In genomic region chr5:144154528-144154927, GRCm38 (mm10) we compare ENCODE assay signal across 9 mouse cellular contexts. TPM values are rescaled to one million over a fixed set of nuclear protein-coding genes. Genes with fewer than 3 reads are reported as not detected.
A peak's percentile ranks its signal among the peaks of the same experiment; 100 is the strongest.
DNase-seq lines count a peak whose midpoint lies in the region; ATAC-seq and TF ChIP-seq lines count a peak whose summit lies in the region.
"Had no signal": no experiment of that assay in that cellular context is flagged by ENCODE, and none has a peak within 500 bp of the region (broad histone marks: within the 10 kb centered on the region; RNA-seq: fewer than 3 reads in every experiment).

No protein-coding gene starts in this region.

- no peak overlapping the region for H3K9ac ChIP-seq in hindbrain, embryonic 11.5 days (ENCODE audit: low read depth, low read length)
- no peak overlapping the region for H3K9ac ChIP-seq in hindbrain, embryonic 12.5 days
- H3K9ac ChIP-seq in stomach, postnatal 0 days (ENCODE audit: low read length) = no peak overlapping the region; the same call in 1 of the 2 replicates
- H3K9ac ChIP-seq: neural tube, embryonic 12.5 days had no signal

- intact Hi-C loops in gastrocnemius, adult 2 months (cut with DNase I) = loop anchor here (1.0 kb wide), 1 partner anchor 55 kb away; no protein-coding TSS in a partner anchor

- no peak overlapping the region for H3K27ac ChIP-seq in hindbrain, embryonic 11.5 days (ENCODE audit: low read depth, low read length)
- no peak overlapping the region for H3K27ac ChIP-seq in hindbrain, embryonic 12.5 days
- H3K27ac ChIP-seq in cerebellum, adult 2 months (ENCODE audit: insufficient read depth, low read length) = no peak overlapping the region
- H3K27ac ChIP-seq in gastrocnemius, adult 2 months = no peak overlapping the region
- H3K27ac ChIP-seq in stomach, postnatal 0 days (replicated peaks) = no peak overlapping the region
- H3K27ac ChIP-seq: neural tube, embryonic 12.5 days had no signal

- H3K36me3 ChIP-seq in hindbrain, embryonic 11.5 days (ENCODE audit: control insufficient read depth, insufficient read depth, low read length) = no peaks in the 10 kb centered on the region
- H3K36me3 ChIP-seq in hindbrain, embryonic 12.5 days = peaks cover 38% of the 10 kb centered on the region
- peaks cover 92% of the 10 kb centered on the region for H3K36me3 ChIP-seq in G1E (replicated peaks)
- H3K36me3 ChIP-seq in stomach, postnatal 0 days (ENCODE audit: control insufficient read depth, insufficient read depth, low read length) = peaks cover 8% of the 10 kb centered on the region; the same call in 1 of the 2 replicates

- TF ChIP-seq POLR2A in cerebellum, adult 2 months (IDR thresholded peaks at IDR 0.05; ENCODE audit: borderline replicate concordance, insufficient read depth, low read length) = no peak

- H3K4me1 ChIP-seq in hindbrain, embryonic 11.5 days (replicated peaks; ENCODE audit: control insufficient read depth, insufficient read depth, low read length) = no peaks in the 10 kb centered on the region
- H3K4me1 ChIP-seq in hindbrain, embryonic 12.5 days = no peaks in the 10 kb centered on the region
- no peaks in the 10 kb centered on the region; the same call in 1 of the 2 replicates for H3K4me1 ChIP-seq in G1E (ENCODE audit: insufficient read depth, low read depth, low read length)
- 0 out of 2 replicates have a peak, but pooled peaks cover 3% of the 10 kb centered on the region for H3K4me1 ChIP-seq in cerebellum, adult 2 months (ENCODE audit: control insufficient read depth, insufficient read depth, low read length)
- H3K4me1 ChIP-seq in stomach, postnatal 0 days (replicated peaks; ENCODE audit: control insufficient read depth, insufficient read depth) = peaks cover 2% of the 10 kb centered on the region; the same call in 1 of the 2 replicates
- H3K4me1 ChIP-seq: neural tube, embryonic 12.5 days had no signal

- 36% methylated on average over 7 of the region's 7 CpGs for WGBS in hindbrain, embryonic 11.5 days
- WGBS in hindbrain, embryonic 12.5 days = 41% methylated on average over 7 of the region's 7 CpGs
- WGBS in cerebellum, adult 2 months = 15% methylated on average over 7 of the region's 7 CpGs
- WGBS in stomach, postnatal 0 days = 25% methylated on average over 7 of the region's 7 CpGs

- TF ChIP-seq CTCF in G1E (IDR thresholded peaks at IDR 0.05; ENCODE audit: low read depth, low read length) = peak; percentile 16; the same call in 1 of the 2 replicates
- peak; percentile 71 for TF ChIP-seq CTCF in cerebellum, adult 2 months (IDR thresholded peaks at IDR 0.05; ENCODE audit: borderline replicate concordance, insufficient read depth, low read depth, low read length)
- TF ChIP-seq CTCF in gastrocnemius, adult 2 months (IDR thresholded peaks at IDR 0.05) = peak; percentile 90
- peak; percentile 89 for TF ChIP-seq CTCF in stomach, postnatal 0 days (IDR thresholded peaks at IDR 0.05; ENCODE audit: low read depth)

- no peaks in the 10 kb centered on the region for H3K27me3 ChIP-seq in hindbrain, embryonic 11.5 days (ENCODE audit: control insufficient read depth, insufficient read depth, low read length)
- no peaks in the 10 kb centered on the region for H3K27me3 ChIP-seq in hindbrain, embryonic 12.5 days
- no peaks in the 10 kb centered on the region for H3K27me3 ChIP-seq in G1E (ENCODE audit: insufficient read depth, low read length)
- no peaks in the 10 kb centered on the region for H3K27me3 ChIP-seq in cerebellum, adult 2 months (ENCODE audit: control insufficient read depth, insufficient read depth, low read length)
- no peaks in the 10 kb centered on the region for H3K27me3 ChIP-seq in stomach, postnatal 0 days (ENCODE audit: control insufficient read depth, insufficient read depth, low read length)
- H3K27me3 ChIP-seq: neural tube, embryonic 12.5 days had no signal

- no peak for TF ChIP-seq EP300 in stomach, postnatal 0 days (optimal IDR thresholded peaks at IDR 0.05)

- no peak overlapping the region for H3K4me2 ChIP-seq in hindbrain, embryonic 11.5 days (replicated peaks; ENCODE audit: low read depth, low read length)
- H3K4me2 ChIP-seq in hindbrain, embryonic 12.5 days (replicated peaks) = no peak overlapping the region
- H3K4me2 ChIP-seq in stomach, postnatal 0 days (replicated peaks; ENCODE audit: low read depth) = no peak overlapping the region
- H3K4me2 ChIP-seq: neural tube, embryonic 12.5 days had no signal

- no peak for ATAC-seq in hindbrain, embryonic 11.5 days (ENCODE audit: low FRiP score)
- no peak for ATAC-seq in hindbrain, embryonic 12.5 days (ENCODE audit: low FRiP score)
- no peak for ATAC-seq in G1E (ENCODE audit: extremely low read depth, insufficient number of reproducible peaks, low FRiP score, poor library complexity, severe bottlenecking)
- peak; percentile 90 for ATAC-seq in megakaryocyte progenitor cell, adult 5-6 weeks (replicated peaks; ENCODE audit: poor library complexity)
- no peak for ATAC-seq in stomach, postnatal 0 days (ENCODE audit: low FRiP score, low TSS enrichment)

- H3K9me3 ChIP-seq in hindbrain, embryonic 11.5 days (ENCODE audit: control insufficient read depth, low read length) = no peaks in the 10 kb centered on the region
- no peaks in the 10 kb centered on the region for H3K9me3 ChIP-seq in hindbrain, embryonic 12.5 days (replicated peaks)
- H3K9me3 ChIP-seq in G1E (replicated peaks) = no peaks in the 10 kb centered on the region
- H3K9me3 ChIP-seq in stomach, postnatal 0 days (ENCODE audit: control insufficient read depth, low read length) = no peaks in the 10 kb centered on the region
- H3K9me3 ChIP-seq: neural tube, embryonic 12.5 days had no signal

- DNase-seq in hindbrain, embryonic 11.5 days (ENCODE audit: low spot score) = peak; percentile 79
- DNase-seq in G1E (ENCODE audit: low spot score) = peak; percentile 18
- DNase-seq in cerebellum, adult 2 months = peak; percentile 63 to 72
- peak; percentile 63 for DNase-seq in gastrocnemius, adult 2 months
- DNase-seq in layer of hippocampus, adult 9-11 months = peak; percentile 54
- DNase-seq in stomach, postnatal 0 days (ENCODE audit: low spot score) = peak; percentile 69

- no peak overlapping the region for H3K4me3 ChIP-seq in hindbrain, embryonic 11.5 days (ENCODE audit: low read depth, low read length)
- H3K4me3 ChIP-seq in hindbrain, embryonic 12.5 days = no peak overlapping the region
- no peak overlapping the region for H3K4me3 ChIP-seq in G1E (ENCODE audit: low read depth, low read length)
- H3K4me3 ChIP-seq in cerebellum, adult 2 months (replicated peaks; ENCODE audit: insufficient read depth, low read depth, low read length) = no peak overlapping the region
- no peak overlapping the region for H3K4me3 ChIP-seq in gastrocnemius, adult 2 months
- H3K4me3 ChIP-seq in stomach, postnatal 0 days (ENCODE audit: low read depth, low read length) = no peak overlapping the region
- H3K4me3 ChIP-seq: neural tube, embryonic 12.5 days had no signal

RNA-seq across cellular contexts. Expression of gene Bhlha15, which starts 35.6 kb away (rescaled TPM):
- 0.04 and 0.15 TPM in 2 replicates for polyA plus RNA-seq in hindbrain, embryonic 11.5 days (2014; fragmentation: Nextera tagmentation; extraction: Ambion mirVana)
- 0.08 TPM in 2 replicates for polyA plus RNA-seq in hindbrain, embryonic 12.5 days (2016; fragmentation: Nextera tagmentation; extraction: Ambion mirVana)
- total RNA-seq in G1E (2014; fragmentation: Nextera tagmentation) (3.2 and 3.5 TPM in 2 replicates), G1E (2017) (0.35 and 0.44 TPM in 2 replicates)
- polyA plus RNA-seq in G1E (2012) = 1.4 and 1.5 TPM in 2 replicates
- 0.14 and 0.15 TPM in 2 replicates for polyA plus RNA-seq in cerebellum, adult 2 months (2012; rRNA removed)
- total RNA-seq in gastrocnemius, adult 2 months (2021) = not detected
- 1.3 and 2.4 TPM in 2 replicates for total RNA-seq in megakaryocyte progenitor cell, adult 5-6 weeks (2015)
- total RNA-seq in megakaryocyte progenitor cell, adult 5-6 weeks (2017) = 1.5 TPM in 2 replicates
- 9.2 and 11.6 TPM in 2 replicates for polyA plus RNA-seq in stomach, postnatal 0 days (2015; fragmentation: Nextera tagmentation; extraction: Ambion mirVana)

RNA-seq across cellular contexts. Expression of gene Lmtk2, which starts 54.3 kb away (rescaled TPM):
- polyA plus RNA-seq in hindbrain, embryonic 11.5 days (2014; fragmentation: Nextera tagmentation; extraction: Ambion mirVana) = 5.6 and 5.8 TPM in 2 replicates
- polyA plus RNA-seq in hindbrain, embryonic 12.5 days (2016; fragmentation: Nextera tagmentation; extraction: Ambion mirVana) = 8.5 and 10.1 TPM in 2 replicates
- 26.1 and 29.0 TPM in 2 replicates for total RNA-seq in G1E (2014; fragmentation: Nextera tagmentation)
- 10.6 and 11.7 TPM in 2 replicates for total RNA-seq in G1E (2017)
- 8.5 and 9.3 TPM in 2 replicates for polyA plus RNA-seq in G1E (2012)
- polyA plus RNA-seq in cerebellum, adult 2 months (2012; rRNA removed) = 37.9 and 38.8 TPM in 2 replicates
- total RNA-seq in gastrocnemius, adult 2 months (2021) = 10 to 100 TPM; 24.7 to 25.0 TPM
- total RNA-seq in megakaryocyte progenitor cell, adult 5-6 weeks (2015) = 8.2 and 9.6 TPM in 2 replicates
- 7.6 and 8.5 TPM in 2 replicates for total RNA-seq in megakaryocyte progenitor cell, adult 5-6 weeks (2017)
- polyA plus RNA-seq in stomach, postnatal 0 days (2015; fragmentation: Nextera tagmentation; extraction: Ambion mirVana) = 3.8 and 4.1 TPM in 2 replicates

Comparison
In these comparisons a context has a peak if more than half of its experiments do, and no peak if none do; other contexts are left out.
1. DNase-seq: peak in every context shown above with its lines; median percentile 79 in hindbrain, embryonic 11.5 days; 69 in stomach, postnatal 0 days; 68 in cerebellum, adult 2 months; 63 in gastrocnemius, adult 2 months; 54 in layer of hippocampus, adult 9-11 months; 18 in G1E.
2. CTCF ChIP-seq: peak in every context shown above with its lines; median percentile 90 in gastrocnemius, adult 2 months; 89 in stomach, postnatal 0 days; 71 in cerebellum, adult 2 months; 16 in G1E.